Mouse (Mus musculus) CH12.LX (cell line): ENCODE measurements around the gene Plekhm3. TPM values are rescaled to one million over a fixed set of nuclear protein-coding genes. Genes with fewer than 3 reads are reported as not detected.

ENCODE experiments used
- DNase-seq: peaks from one replicate; pipeline ENCODE4 v3.0.0-alpha.2; 2013; ENCODE audit errors: extremely low read depth
- H3K27ac ChIP-seq: 2 replicates; pipeline ENCODE4 v1.5.1; 2012; ENCODE audit warnings: low read depth, mild to moderate bottlenecking, control low read depth, moderate library complexity; ENCODE audit not compliant: insufficient read depth
- H3K27me3 ChIP-seq: replicated peaks from 2 replicates; pipeline ENCODE3; 2012; ENCODE audit warnings: inconsistent platforms
- H3K36me3 ChIP-seq, 2 experiments: replicated peaks in 1 of 2; 2 replicates each; pipeline versions ENCODE3 to v1.6.1; 2012; ENCODE audit warnings: inconsistent platforms in 1 of 2, low read length in 1 of 2, mild to moderate bottlenecking in 1 of 2, mixed read lengths in 1 of 2, moderate library complexity in 1 of 2; ENCODE audit not compliant: control insufficient read depth in 1 of 2, insufficient read depth in 1 of 2
- H3K4me1 ChIP-seq, 2 experiments: 2 replicates each; pipeline ENCODE4 v1.6.1; 2012; ENCODE audit warnings: inconsistent platforms in 1 of 2, moderate library complexity in 1 of 2; ENCODE audit not compliant: insufficient read depth in 2 of 2, control insufficient read depth in 1 of 2
- H3K4me2 ChIP-seq: 2 replicates; pipeline ENCODE4 v1.6.1; 2012; ENCODE audit warnings: low read depth, mild to moderate bottlenecking, control low read depth; ENCODE audit not compliant: poor library complexity, insufficient read depth, severe bottlenecking
- H3K4me3 ChIP-seq, 3 experiments: fragments of 150-350 bp in 1 of 3; sonication (generic) in 1 of 3; replicated peaks in 1 of 3; 2 replicates each; pipeline versions ENCODE3 to v1.5.1; 2011 to 2012; ENCODE audit warnings: low read depth in 2 of 3, low read length in 2 of 3, mild to moderate bottlenecking in 2 of 3, moderate library complexity in 2 of 3, control low read depth in 1 of 3, improper control_type of control experiment in 1 of 3, inconsistent platforms in 1 of 3, mixed read lengths in 1 of 3; ENCODE audit not compliant: poor library complexity in 1 of 3
- H3K79me2 ChIP-seq: replicated peaks from 2 replicates; pipeline ENCODE4 v1.6.1; 2012; ENCODE audit warnings: mild to moderate bottlenecking, moderate library complexity; ENCODE audit not compliant: control insufficient read depth, poor library complexity, insufficient read depth, severe bottlenecking; ENCODE audit errors: extremely low read depth
- H3K9ac ChIP-seq: 2 replicates; pipeline ENCODE4 v1.6.1; 2012; ENCODE audit warnings: low read depth, mild to moderate bottlenecking, control low read depth, moderate library complexity; ENCODE audit not compliant: insufficient read depth
- H3K9me3 ChIP-seq: replicated peaks from 2 replicates; pipeline ENCODE3; 2012; ENCODE audit warnings: low read length, inconsistent platforms, mixed read lengths
- BHLHE40 ChIP-seq: IDR thresholded peaks from 2 replicates; pipeline ENCODE4 v1.6.1; 2011; ENCODE audit warnings: mild to moderate bottlenecking, low read depth, low read length, improper control_type of control experiment
- CTCF ChIP-seq, 2 experiments: IDR thresholded peaks in 1 of 2; conservative IDR thresholded peaks in 1 of 2; 2 replicates each; pipeline ENCODE4 v1.5.1; 2011 to 2012; ENCODE audit warnings: low read depth in 2 of 2, low read length in 2 of 2, improper control_type of control experiment in 1 of 2, inconsistent platforms in 1 of 2, mild to moderate bottlenecking in 1 of 2, moderate library complexity in 1 of 2
- ELF1 ChIP-seq: IDR thresholded peaks from 2 replicates; pipeline ENCODE4 v1.6.1; 2014; ENCODE audit warnings: low read depth, mild to moderate bottlenecking, inconsistent platforms, low read length, improper control_type of control experiment
- ETS1 ChIP-seq: conservative IDR thresholded peaks from 2 replicates; pipeline ENCODE4 v1.6.1; 2012; ENCODE audit warnings: low read depth, mild to moderate bottlenecking, inconsistent platforms, low read length, improper control_type of control experiment, moderate library complexity
- GABPA ChIP-seq: IDR thresholded peaks from 2 replicates; pipeline ENCODE4 v1.6.1; 2012; ENCODE audit warnings: low read depth, low read length, improper control_type of control experiment, inconsistent platforms; ENCODE audit not compliant: insufficient replicate concordance
- JUN ChIP-seq: IDR thresholded peaks from 2 replicates; pipeline ENCODE4 v1.6.1; 2011; ENCODE audit warnings: low read depth, mild to moderate bottlenecking, low read length, improper control_type of control experiment, moderate library complexity; ENCODE audit not compliant: insufficient read depth
- JUND ChIP-seq: conservative IDR thresholded peaks from 2 replicates; pipeline ENCODE4 v1.6.1; 2011; ENCODE audit warnings: low read depth, low read length, improper control_type of control experiment
- KAT2A ChIP-seq: IDR thresholded peaks from 2 replicates; pipeline ENCODE4 v1.6.1; 2012; ENCODE audit warnings: low read length, improper control_type of control experiment, inconsistent platforms; ENCODE audit not compliant: insufficient replicate concordance
- MAFK ChIP-seq: IDR thresholded peaks from 2 replicates; pipeline ENCODE4 v1.6.1; 2011; ENCODE audit warnings: low read length, improper control_type of control experiment; ENCODE audit not compliant: insufficient replicate concordance
- MAZ ChIP-seq: IDR thresholded peaks from 2 replicates; pipeline ENCODE4 v1.6.1; 2012; ENCODE audit warnings: low read depth, mild to moderate bottlenecking, inconsistent platforms, low read length, improper control_type of control experiment, moderate library complexity
- MEF2A ChIP-seq: IDR thresholded peaks from 2 replicates; pipeline ENCODE4 v1.6.1; 2014; ENCODE audit warnings: low read depth, mild to moderate bottlenecking, inconsistent platforms, low read length, improper control_type of control experiment, borderline replicate concordance
- MXI1 ChIP-seq: IDR thresholded peaks from 2 replicates; pipeline ENCODE4 v1.6.1; 2011; ENCODE audit warnings: mild to moderate bottlenecking, low read depth, low read length, improper control_type of control experiment
- MYC ChIP-seq: IDR thresholded peaks from 2 replicates; pipeline ENCODE4 v1.6.1; 2011; ENCODE audit warnings: low read depth, mild to moderate bottlenecking, improper control_type of control experiment, low read length
- PAX5 ChIP-seq: IDR thresholded peaks from 2 replicates; pipeline ENCODE4 v1.6.1; 2012; ENCODE audit warnings: low read length, inconsistent platforms, mixed read lengths
- POLR2AphosphoS2 ChIP-seq: IDR thresholded peaks from 2 replicates; pipeline ENCODE4 v1.6.1; 2011; ENCODE audit warnings: low read depth, low read length, improper control_type of control experiment
- SMC3 ChIP-seq: IDR thresholded peaks from 2 replicates; pipeline ENCODE4 v1.6.1; 2011; ENCODE audit warnings: low read depth, low read length, improper control_type of control experiment
- TBP ChIP-seq: conservative IDR thresholded peaks from 2 replicates; pipeline ENCODE4 v1.6.1; 2011; ENCODE audit warnings: low read depth, low read length, improper control_type of control experiment
- TCF12 ChIP-seq: IDR thresholded peaks from 2 replicates; pipeline ENCODE4 v1.6.1; 2014; ENCODE audit warnings: low read depth, mild to moderate bottlenecking, inconsistent platforms, low read length, improper control_type of control experiment
- UBTF ChIP-seq: IDR thresholded peaks from 2 replicates; pipeline ENCODE4 v1.6.1; 2012; ENCODE audit warnings: low read depth, mild to moderate bottlenecking, inconsistent platforms, low read length, improper control_type of control experiment, moderate library complexity
- USF1 ChIP-seq: IDR thresholded peaks from 2 replicates; pipeline ENCODE4 v1.6.1; 2014; ENCODE audit warnings: low read depth, mild to moderate bottlenecking, inconsistent platforms, low read length, improper control_type of control experiment
- USF2 ChIP-seq: conservative IDR thresholded peaks from 2 replicates; pipeline ENCODE4 v1.6.1; 2011; ENCODE audit warnings: low read depth, low read length, improper control_type of control experiment
- ZKSCAN1 ChIP-seq: IDR thresholded peaks from 2 replicates; pipeline ENCODE4 v1.6.1; 2012; ENCODE audit warnings: low read depth, inconsistent platforms, low read length, improper control_type of control experiment, borderline replicate concordance
- ZNF384 ChIP-seq: IDR thresholded peaks from 2 replicates; pipeline ENCODE4 v1.6.1; 2012; ENCODE audit warnings: low read depth, low read length, improper control_type of control experiment, inconsistent platforms
- dilution Hi-C: fragments of 300-500 bp; cut with MboI; formaldehyde crosslinking; loops from 2 replicates; pipeline ENCODE4 v1.14.3; 2020; ENCODE audit warnings: low sequenced_read_pairs; ENCODE audit not compliant: extremely low pct_unique_long_range_greater_than_20kb, extremely low pct_ligation_motif_present
- in situ Hi-C: fragments of 300-500 bp; cut with MboI; formaldehyde crosslinking; loops from 3 replicates; pipeline ENCODE4 v1.14.3; 2019; ENCODE audit warnings: low sequenced_read_pairs, low pct_ligation_motif_present, low pct_unique_long_range_greater_than_20kb, mixed read lengths
- polyA plus RNA-seq: library from polyadenylated mRNA; unstranded; fragments of >175 nt; gene quantifications from 2 replicates; pipeline ENCODE4 v1.2.1, GENCODE M21; 2012; ENCODE audit warnings: low read depth; ENCODE audit not compliant: insufficient read length
- total RNA-seq, 2 experiments: library from RNA; depleted of rRNA; stranded (reverse); fragments of 300-350 nt in 1 of 2; fragments of >200 nt in 1 of 2; gene quantifications; 2 replicates each; pipeline ENCODE4 v1.2.3; 2012 to 2014

Plekhm3 gene
- total and polyA plus RNA-seq, 3 experiments: 9.9 to 14.1 (median 13.0) TPM

DNA sequence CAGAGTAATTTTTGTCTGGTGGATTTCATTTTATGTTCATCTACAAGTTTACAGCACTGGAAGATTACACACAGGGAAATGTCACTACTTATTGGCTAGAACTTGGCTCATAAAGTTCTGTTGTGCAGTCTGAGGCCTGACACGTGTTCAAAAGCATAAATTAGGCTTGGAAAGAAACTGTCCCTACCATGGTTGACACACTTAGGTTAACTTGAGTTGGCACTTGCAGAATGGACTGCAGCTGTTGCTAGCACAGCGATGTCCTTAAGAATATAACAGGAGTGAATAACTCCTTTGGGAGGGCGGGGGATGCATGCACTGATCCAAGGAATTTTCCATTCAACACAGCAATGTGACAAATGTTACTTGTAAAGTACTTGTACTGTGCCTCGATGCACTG, 53.2 kb downstream of the Plekhm3 start:
- no peak for DNase-seq
- dilution Hi-C loops: no loop called here

DNA sequence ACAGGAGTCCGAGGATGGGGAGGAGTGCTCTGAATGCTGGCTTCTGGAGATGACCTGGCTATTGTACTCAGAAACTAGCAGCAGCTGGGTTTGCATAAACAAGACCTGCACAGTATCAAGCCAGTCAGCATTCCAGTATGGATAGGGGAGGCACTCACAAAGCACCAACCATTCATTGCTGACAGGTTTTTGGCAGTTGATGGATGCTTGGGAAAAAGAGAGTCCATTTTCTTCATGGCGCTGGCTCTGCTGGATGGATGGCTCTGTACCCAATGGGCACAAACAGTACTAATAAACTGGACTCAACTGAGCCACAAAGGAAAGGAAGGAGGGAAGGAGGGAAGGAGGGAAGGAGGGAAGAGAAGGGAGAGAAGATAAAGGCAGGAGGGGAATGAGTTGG, 53.8 kb downstream of the Plekhm3 start:
- no peaks in the 10 kb centered on the region for H3K4me1 ChIP-seq
- no peaks in the 10 kb centered on the region for H3K9me3 ChIP-seq
- H3K9ac ChIP-seq: no peak overlapping the region
- H3K4me2 ChIP-seq: no peak overlapping the region
- H3K27me3 ChIP-seq: no peaks in the 10 kb centered on the region
- TF ChIP-seq JUN (no peak), JUND (no peak), MAFK (no peak)
- TF ChIP-seq, all 38 proteins: peak for 0
- Histone ChIP-seq H3K4me3 (no peak overlapping the region), H3K27ac (no peak overlapping the region), H3K36me3 (peaks cover 12 to 50% of the 10 kb centered on the region in 2 experiments), H3K79me2 (peaks cover 8% of the 10 kb centered on the region; the same call in 1 of the 2 replicates)
- dilution Hi-C loops (no loop called here), in situ Hi-C loops (no loop called here)
- DNase-seq: no peak

More for the DNA sequence above, 53.2 kb downstream of the Plekhm3 start:
- H3K4me2 ChIP-seq: no peak overlapping the region
- H3K36me3 ChIP-seq: peaks cover 12 to 50% of the 10 kb centered on the region in 2 experiments
- H3K9me3 ChIP-seq: no peaks in the 10 kb centered on the region
- H3K27ac ChIP-seq: no peak overlapping the region
- no peak overlapping the region for H3K9ac ChIP-seq
- peaks cover 8% of the 10 kb centered on the region; the same call in 1 of the 2 replicates for H3K79me2 ChIP-seq
- H3K27me3 ChIP-seq: no peaks in the 10 kb centered on the region
- H3K4me1 ChIP-seq: no peaks in the 10 kb centered on the region
- in situ Hi-C loops: no loop called here
- TF ChIP-seq USF2 (no peak), MYC (no peak), MXI1 (no peak), CTCF (conservative IDR thresholded peaks at IDR 0.05 in 1 of 2, IDR thresholded peaks at IDR 0.05 in 1 of 2; ENCODE audit: low read depth in 2 of 2, low read length in 2 of 2) (no peak), JUN (no peak), ZNF384 (no peak), ELF1 (no peak), UBTF (no peak)
- H3K4me3 ChIP-seq: no peak overlapping the region

DNA sequence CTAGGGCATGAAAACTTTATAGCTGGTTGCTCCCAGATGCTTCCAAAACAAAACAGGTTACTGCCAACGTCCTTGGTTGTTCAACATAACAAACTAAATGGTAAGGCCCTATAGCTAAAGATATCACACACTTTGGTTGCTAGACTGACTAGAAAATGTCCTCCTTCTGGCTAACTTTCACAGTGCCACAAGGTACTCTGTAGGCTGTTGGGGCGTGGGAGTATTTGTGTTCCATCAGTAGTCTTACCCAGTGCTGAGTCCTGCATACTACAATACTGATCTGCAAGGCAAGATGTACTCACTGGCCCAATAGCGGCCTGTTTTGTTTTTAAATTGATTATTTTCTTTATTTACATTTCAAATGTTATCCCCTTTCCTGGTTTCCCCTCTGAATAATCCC, 56.9 kb downstream of the Plekhm3 start:
- dilution Hi-C loops: no loop called here
- no peak for TF ChIP-seq GABPA
- no peak for TF ChIP-seq PAX5
- TF ChIP-seq TBP: no peak
- TF ChIP-seq TCF12: no peak
- TF ChIP-seq USF1: no peak
- TF ChIP-seq KAT2A: no peak
- no peak for TF ChIP-seq ELF1
- no peak for TF ChIP-seq MAZ
- TF ChIP-seq SMC3: no peak
- no peak for TF ChIP-seq CTCF (conservative IDR thresholded peaks at IDR 0.05 in 1 of 2, IDR thresholded peaks at IDR 0.05 in 1 of 2; ENCODE audit: low read depth in 2 of 2, low read length in 2 of 2)
- TF ChIP-seq BHLHE40: no peak
- TF ChIP-seq ETS1: no peak
- no peak for TF ChIP-seq ZKSCAN1
- no peak for TF ChIP-seq POLR2AphosphoS2
- TF ChIP-seq MEF2A: no peak
- H3K4me2 ChIP-seq: no peak overlapping the region

More for the DNA sequence above, 56.9 kb downstream of the Plekhm3 start:
- DNase-seq: no peak
- Histone ChIP-seq H3K9ac (no peak overlapping the region), H3K4me1 (no peaks in the 10 kb centered on the region), H3K36me3 (peaks cover 8 to 48% of the 10 kb centered on the region in 2 experiments), H3K27ac (no peak overlapping the region), H3K79me2 (peaks cover 5% of the 10 kb centered on the region; the same call in 1 of the 2 replicates), H3K4me3 (no peak overlapping the region), H3K9me3 (no peaks in the 10 kb centered on the region), H3K27me3 (no peaks in the 10 kb centered on the region)
- in situ Hi-C loops: no loop called here
